Mouse (Mus musculus): Measurements from ENCODE around the gene Map2k7.
A peak's percentile ranks its signal among the peaks of the same experiment; 100 is the strongest.

The Map2k7 gene

DNA sequence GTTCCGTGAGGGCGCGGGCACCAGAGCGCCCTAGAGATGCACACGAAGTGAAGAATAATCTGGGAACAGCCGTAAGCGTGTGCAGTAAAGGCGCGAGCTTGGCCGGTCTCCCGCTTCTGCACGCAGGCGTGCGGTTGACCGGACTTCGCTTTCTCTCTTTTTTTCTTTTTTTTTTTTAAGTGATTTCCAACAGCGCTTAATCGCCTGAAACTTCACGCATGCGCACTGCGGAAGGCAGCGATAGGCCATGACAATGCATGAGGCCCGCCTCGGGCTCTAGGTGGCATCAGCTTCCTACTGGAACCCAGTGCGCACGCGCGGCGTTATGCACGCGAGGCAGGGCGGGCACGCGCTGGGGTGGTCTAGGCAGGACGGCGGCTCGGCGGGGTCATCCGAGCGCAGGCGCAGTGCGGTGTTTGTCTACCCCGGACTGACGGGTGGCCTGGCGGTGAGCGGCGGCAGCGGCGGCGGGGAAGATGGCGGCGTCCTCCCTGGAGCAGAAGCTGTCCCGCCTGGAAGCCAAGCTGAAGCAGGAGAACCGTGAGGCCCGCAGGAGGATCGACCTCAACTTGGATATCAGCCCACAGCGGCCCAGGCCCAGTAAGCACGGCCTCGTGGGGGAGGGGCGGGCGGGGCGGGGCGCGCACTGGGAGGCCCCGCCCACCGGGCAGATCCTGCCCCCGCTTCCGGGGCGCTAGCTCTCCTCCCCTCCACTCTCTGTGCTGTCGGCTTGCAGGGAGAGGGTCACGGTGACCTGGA lies at the start of gene Map2k7, which contains the start of gene Gm49320:
TSS of gene Map2k7 (plus strand) at position 307 of the 759 bp plus-strand sequence.
TSS of gene Gm49320 (plus strand) at position 432 of the 759 bp plus-strand sequence.
- peak; percentile 100 for DNase-seq (ENCODE audit: low spot score)

DNA sequence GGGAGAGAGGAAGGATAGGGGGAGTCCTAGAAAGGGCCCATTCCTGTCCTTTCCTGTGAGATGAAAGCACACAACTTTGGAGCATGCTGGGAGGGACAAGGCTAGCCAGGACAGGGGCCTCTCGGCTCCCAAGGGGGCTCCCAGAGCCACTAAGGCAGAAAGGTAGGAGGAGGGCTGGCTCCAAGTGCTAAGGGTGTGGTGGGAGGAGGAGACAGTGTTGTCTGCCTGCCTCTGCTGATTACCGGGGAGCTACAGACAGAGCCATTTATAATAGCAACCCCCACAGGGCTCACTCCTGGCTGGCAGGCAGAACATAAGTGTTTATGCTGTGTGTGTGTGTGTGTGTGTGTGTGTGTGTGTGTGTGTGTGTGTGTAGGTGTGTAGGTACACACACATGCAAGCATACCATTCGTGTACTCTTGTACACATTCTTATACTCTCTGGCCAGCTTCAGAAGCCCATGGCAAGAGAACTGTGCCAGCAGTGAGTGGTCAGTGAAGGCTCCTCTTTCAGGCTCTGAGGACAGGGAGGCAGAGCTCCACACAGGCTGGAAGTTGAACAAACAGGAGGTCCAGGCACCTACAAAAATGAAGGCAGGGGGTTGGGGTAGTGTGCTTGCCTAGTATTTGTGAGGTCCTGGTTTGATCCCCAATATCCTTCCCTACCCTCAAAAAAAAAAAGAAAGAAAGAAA lies 49.4 kb upstream of the Map2k7 start:
- DNase-seq (ENCODE audit: low spot score): no peak

DNA sequence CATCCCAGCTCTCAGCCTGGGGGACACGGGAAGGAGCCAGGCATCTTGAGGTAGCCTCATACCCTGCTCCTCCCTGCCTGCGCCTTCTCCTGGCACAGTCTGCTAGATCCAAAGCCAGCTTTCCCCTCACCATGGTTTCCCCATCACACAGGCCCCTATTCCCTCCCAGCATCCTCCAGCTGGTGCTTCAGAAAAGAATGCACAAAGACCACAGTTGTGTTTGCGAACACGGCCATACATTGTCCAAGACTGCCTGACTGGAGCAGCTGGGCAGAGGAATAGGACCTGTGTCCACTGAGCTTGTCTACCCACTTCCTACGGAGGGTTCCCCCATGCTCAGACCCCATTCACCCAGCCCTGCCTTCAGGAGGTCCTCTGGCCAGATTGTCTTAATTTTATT lies 46.2 kb upstream of the Map2k7 start:
- DNase-seq (ENCODE audit: low spot score): no peak

DNA sequence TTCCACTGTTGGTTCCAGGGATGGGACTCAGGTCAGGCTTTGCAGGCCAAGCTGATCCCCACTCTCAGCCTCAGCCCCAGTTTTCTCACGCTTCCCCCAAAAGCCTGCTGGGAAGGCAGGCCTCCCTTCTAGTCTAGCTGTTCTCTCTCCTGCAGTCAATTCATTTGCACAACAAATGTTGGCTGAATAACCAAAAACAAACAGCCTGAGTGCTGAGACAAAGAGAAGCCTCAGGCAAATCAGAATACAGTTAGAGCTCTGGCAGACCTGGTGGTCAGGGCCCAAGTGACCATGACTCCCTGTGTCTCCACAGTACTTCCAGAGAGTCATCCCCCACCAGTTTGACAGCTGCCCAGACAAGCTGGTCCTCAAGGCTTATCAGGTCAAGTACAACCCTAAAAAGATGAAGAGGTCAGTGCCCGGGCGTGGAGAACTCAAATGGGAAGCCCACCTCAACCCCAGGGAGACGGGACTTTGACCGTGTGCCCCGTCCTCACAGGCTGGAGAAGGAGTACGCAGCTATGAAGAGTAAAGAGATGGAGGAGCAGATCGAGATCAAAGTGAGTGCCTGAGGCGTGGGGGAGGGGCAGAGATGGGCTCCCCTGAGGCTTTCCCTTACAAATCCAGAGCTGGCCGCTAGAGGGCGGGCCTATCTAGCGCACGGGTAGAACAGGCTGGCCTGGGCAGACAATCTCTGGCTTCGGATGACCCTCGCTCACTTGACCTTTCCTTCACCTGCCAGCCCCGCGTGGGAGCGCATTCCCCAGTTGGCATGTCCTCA lies 45.5 kb upstream of the Map2k7 start:
- DNase-seq (ENCODE audit: low spot score): peak; percentile 86

DNA sequence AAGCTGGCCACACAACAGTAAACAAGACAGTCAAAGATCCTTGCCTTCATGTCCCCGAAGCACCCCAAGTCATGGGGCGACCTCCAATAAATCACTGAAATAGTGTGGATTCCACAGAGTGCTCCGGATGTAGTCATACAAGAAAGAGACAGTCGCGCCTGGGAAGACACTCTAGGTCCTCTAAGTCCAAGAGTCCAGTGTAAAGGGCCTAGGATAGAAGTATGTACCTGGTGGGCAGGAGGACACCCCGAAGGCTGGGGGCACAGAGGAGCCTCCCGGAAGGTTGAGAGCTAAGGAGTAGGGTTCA lies 45.0 kb upstream of the Map2k7 start:
- DNase-seq (ENCODE audit: low spot score): no peak

DNA sequence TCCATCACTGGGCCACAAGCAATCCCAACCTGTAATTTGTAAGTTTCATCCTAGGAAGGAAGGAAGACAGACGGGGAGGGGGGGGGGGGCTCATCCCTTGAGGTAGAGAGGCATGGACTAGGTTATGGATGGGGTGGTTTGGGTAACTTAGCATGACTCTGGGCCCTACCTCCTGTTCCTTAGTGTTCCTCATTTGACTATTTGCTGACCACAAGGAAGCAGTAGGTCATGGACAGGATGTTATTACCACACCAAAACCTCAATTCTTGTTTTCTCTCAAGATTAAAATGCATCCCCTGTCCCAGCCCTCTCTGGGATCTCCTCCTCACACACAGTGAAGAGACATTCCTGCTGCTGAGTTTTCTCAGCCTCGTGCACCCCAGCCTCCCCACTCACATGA lies 37.2 kb upstream of the Map2k7 start:
- DNase-seq (ENCODE audit: low spot score): no peak

DNA sequence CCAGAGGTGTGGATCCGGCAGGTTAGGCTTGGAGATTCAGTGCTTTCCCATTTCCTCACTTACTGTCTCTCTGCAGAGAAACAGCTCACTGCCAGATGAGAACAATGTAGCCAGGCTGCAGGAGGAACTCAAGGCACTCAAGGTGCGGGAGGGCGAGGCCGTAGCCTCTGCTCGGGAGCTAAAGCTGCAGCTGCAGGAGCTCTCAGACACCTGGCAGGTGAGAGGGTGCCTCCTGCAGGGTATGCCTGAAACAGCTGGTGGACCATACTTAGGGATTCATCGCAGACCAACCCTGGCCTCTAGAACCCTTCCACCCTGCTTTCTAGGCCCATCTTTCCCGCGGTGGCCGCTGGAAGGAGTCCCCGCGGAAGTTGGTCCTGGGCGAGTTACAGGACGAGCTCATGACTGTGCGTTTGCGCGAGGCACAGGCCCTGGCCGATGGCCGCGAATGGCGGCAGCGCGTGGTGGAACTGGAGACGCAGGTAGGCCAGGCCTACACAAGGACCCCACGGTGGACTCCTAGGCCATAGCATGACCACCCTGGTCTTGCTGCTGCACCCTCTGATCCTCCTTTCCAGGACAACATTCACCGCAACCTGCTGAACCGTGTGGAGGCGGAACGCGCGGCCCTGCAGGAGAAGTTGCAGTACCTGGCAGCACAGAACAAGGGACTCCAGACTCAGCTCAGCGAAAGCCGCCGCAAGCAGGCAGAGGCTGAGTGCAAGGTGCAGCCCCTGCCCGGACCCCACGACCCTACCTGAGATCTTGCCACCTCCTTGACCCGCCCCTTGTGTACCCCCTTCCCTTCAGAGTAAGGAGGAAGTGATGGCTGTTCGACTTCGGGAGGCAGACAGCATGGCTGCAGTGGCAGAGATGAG lies 33.1 kb upstream of the Map2k7 start:
- DNase-seq (ENCODE audit: low spot score): no peak

DNA sequence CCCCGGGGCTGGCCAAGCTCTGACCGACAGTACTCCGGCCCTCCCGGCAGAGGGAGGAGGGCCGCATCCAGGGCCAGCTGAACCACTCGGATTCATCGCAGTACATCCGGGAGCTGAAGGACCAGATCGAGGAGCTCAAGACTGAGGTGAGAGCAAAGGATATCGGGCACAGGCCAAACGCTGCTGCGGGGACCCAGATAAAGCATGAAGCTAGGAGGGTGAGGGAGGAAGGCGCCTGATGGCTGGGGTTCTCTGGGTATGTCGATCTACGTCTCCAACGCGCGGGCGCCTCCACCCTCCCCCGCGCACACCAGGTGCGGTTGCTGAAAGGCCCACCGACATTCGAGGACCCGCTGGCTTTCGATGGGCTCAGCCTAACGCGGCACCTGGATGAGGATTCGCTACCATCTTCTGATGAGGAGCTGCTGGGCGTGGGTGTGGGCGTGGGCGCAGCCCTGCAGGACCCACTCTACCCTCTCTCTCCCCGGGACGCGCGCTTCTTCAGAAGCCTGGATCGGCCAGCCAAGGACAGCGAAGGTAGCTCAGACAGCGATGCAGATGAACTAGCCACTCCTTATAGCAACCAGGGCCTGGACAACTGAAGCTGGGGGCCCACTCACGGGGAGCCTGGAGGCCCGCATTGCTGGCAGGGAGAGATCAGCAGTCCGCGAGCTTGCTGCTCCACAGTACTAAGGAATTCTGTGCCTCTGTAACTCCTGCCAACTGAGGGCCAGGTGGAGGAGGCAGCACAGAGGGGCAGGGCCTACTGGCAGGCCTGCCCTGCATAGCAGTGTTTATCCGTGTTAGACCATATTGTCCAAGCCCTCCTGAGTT lies 32.1 kb upstream of the Map2k7 start:
- DNase-seq (ENCODE audit: low spot score): no peak

DNA sequence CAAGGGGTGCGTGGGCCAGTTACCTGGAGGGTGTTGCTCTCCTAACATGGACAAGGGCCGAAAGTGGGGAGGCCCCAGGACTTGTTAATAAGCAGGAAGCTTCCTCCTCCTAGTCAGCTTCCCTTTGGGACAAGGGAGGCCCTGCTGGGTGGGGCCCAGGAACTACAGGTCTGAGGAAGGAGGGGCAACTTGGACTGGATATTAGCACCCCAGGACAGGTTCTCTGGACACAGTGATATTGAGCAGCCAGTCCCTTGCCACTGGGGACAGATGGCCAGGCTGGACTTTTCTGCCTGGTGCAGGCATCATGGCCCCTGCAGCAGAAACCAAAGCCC lies 31.6 kb upstream of the Map2k7 start:
- DNase-seq (ENCODE audit: low spot score): no peak

DNA sequence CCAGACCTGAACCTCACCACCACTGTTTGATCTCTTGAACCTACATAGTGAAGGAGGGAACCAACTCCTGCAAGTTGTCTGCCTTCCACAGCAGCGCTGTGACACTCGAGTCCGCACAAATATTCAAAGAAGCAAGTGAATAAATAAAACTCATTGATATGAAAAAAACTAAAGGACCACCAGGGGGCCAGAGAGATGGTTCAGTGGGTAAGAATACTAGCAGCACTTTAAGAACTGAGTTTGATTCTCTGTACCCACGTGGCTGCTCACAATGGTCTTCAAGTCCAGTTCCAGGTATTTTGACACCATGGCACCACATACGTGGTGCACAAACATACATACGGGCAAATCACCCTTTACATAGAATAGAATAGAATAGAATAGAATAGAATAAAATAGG lies 27.4 kb upstream of the Map2k7 start:
- no peak for DNase-seq (ENCODE audit: low spot score)

DNA sequence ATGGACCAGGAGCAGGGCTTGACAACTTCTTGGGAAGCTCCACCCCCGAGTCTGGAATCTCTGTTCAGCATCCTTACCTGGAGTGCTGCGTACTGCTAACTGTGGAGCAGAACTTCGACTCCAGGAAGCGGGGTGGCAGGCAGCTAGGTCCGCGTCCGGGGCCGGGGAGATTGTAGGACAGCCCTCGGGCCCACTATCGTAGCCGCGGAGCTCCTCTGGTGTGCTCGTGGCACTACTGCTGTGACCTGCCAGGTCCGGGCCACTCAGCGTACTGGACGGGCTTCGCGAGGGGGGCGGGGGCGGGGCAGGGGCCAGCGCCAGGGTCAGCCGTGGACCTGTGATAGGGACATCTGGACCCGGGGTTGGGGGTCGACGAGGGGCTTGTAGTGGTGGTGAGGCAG lies 25.7 kb upstream of the Map2k7 start:
- no peak for DNase-seq (ENCODE audit: low spot score)

DNA sequence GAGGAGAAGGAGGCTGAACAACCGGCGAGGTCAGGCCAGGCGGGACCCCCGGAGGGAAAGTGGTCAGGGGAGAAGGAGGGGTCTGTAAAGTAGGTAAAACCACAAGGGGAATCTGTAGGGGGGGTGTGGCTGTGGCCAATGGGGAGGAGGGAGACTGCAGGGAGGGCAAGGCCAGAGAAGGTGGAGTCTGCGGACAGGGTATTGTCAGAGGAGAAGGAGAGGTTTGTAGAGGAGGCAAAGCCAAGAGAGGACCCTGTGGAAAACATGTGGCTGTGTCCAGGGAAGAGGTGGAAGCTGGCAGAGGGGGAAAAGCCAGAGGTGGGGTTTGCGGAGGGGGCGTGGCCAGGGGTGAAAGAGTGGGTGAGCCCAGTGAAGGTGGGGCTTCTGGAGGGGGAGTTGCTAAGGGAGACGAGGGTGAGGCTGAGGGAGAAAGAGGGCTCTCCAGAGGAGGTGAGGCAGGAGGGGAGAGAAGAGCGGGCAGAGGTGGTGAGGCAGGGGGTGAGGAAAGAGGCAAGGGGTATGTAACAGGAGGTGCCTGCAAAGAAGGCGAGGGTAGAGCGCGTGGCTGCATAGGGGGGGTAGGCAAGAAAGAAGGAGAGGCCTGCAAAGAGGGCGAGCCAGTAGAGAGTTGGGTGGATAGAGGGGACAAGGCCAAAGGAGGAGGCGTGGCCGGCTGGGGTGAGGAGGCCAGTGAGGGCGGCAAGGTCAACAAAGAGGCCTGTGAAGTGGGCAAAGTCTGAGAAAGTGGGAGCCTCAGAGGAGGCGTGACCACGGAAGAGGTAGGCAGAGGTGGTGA lies 25.1 kb upstream of the Map2k7 start:
- peak; percentile 74 for DNase-seq (ENCODE audit: low spot score)

DNA sequence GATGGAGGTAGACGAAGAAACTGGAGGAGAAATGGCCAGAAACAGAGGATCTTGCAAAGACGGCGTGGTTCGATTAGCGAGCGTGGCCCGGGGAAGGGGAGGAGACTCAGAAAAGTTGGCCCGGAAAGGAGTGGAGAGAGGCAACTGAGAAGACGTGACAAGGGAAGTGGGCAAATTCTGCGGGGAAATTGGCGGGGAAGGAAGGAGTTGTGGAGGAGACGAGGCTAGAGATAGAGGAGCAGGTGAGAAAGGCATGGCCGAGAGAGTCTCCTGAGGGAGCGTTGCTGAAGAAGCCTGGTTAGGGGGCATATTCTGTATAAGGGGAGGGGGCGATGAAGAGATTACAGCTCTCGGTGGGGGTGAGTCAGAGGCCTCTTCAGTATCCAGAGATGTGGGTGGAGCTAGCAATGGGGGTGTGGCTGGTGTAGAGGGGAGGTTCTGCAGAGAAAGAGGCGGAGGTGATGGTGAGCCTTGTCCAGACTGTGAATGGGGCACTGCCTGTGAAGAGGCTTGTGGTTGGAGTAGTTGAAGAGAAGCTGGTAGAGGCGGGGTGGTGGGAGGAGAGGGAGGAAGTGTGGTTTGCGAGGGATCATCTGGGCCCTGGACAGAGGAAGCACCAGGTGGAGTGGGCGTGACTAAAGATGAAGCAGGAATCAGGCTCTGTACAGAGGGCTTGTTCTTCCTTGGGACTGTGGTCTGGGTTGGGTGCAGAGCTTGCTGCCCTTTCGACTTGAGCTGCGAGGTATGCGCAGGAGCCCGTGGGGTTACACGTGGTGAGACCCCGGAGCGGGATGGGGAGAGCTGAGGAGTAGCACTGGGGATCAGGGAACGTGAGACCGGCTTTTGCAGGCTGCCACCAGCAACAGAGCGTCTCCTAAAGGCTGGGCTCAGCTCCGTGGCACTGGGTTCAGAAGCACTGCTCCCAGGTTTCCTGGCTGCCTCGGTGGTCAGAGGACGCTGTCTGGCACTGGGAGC lies 24.2 kb upstream of the Map2k7 start:
- DNase-seq (ENCODE audit: low spot score): peak; percentile 89

DNA sequence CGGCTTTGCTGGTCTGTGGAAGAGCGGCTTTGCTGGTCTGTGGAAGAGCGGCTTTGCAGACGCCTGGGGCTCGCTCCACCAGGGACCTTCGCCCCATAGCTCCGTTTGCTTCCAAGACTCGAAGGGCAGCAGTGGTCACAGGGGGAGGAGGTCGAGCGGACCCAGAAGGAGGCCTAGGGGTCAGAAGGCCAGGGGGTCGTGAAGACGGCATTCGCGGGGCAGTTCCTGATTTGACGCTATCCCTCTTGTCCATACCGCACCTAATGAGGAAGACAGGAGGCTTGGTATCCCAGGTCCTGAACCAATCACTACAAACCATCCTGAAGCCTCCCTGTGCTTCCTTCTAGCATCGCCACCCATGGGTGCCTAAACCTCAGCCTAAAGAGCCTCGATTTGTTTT lies 22.2 kb upstream of the Map2k7 start:
- DNase-seq (ENCODE audit: low spot score): no peak

DNA sequence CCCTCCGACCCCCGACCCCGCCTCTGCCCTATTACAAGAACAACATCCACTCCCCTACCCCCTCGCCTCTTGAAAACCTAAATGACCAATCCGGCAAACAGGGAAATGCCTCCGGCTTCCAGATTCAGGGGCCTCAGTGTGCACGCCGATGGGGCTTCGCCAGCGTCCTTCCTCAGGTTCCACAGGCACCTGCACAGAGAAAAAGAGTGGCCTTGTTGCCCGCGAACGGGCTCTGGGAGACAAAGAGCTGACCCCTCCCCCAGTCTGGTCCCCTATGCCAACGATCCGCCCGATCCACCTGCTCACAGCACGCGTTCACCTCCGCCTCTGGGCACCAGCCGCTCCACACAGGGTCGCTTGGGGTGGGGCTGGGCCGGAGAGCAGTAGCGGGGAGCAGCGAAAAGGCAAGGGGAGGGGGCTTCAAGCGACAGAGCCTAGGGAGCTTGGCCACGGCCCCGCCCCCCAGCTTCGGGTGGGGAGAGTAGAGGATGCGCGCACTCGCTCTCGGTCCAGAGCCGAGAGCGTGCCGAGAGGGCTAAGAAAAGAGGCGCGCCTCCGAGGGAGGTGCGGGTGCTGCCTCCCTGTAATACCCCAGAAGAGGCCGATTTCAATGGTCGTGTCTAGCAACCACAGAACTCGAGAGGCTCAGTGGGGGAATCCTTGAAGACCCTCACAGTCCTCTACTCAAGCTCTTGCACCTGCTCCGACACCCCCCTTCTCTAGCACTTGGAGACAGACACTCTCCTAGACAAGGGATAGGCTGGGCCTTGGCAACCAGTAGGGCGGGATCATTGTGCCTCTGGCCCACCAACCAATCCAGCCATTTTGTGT lies 21.5 kb upstream of the Map2k7 start, which contains the start of gene Prr36:
TSS of gene Prr36 (minus strand) at position 669 of the 831 bp plus-strand sequence.
- no peak for DNase-seq (ENCODE audit: low spot score)

DNA sequence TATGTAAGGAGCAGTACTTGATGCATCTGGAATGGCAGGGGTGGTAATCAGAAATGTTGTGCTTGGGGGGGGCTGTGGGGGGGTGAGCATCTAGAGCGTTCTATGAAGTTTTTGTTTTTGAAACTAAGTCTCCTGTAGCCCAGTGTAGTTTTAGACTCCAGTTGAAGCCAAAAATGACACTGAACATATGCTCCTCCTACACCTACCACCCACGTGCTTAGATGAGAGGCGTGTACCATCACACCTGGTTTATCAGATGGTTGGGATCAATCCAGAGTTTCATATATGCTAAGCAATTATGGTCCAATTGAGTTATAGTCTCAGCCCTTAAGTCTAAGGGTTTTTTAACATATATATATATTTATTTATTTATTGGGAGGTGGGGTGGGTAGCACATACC lies 18.9 kb upstream of the Map2k7 start:
- DNase-seq (ENCODE audit: low spot score): no peak

DNA sequence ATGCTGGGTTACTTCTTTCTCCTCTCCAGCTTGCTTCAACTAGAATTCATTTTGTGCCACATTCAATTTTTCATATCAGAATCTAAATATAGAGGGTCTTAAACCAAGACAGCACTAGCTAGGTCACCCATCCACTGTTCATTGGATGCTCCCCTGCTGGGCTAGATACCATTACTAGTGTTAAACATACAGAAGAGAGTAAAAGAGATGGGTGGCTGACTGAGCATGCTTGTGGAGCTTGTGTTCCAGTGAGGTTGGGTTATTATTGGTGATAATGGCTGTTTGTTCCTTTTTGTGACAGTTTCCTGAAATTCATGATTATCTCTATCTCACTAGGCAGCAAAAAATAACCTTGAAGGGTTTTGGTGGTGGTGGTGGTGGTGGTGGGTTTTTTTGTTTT lies 16.5 kb upstream of the Map2k7 start:
- no peak for DNase-seq (ENCODE audit: low spot score)

DNA sequence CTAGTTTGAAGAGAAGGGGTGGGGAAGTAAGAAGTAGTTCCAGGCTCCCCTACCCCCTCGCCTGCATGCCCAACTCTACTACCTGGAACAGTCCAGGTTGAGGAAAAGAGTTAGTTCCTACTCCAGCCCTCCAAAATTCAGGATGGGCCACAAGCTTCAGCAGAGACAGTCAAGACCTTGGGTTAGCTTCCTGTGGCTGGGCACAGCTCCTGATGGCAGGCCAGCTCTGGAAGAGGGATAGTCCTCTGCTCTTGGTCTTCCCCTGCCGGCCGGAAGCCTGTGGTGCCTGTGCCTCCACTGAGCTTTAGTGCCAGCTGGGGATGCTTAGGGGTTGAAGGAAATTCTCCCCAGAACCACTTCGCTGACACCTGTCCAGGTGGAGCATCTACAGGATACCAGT lies 12.2 kb upstream of the Map2k7 start:
- DNase-seq (ENCODE audit: low spot score): no peak
